Mouse (Mus musculus) left cerebral cortex, adult 2 months (tissue): Measurements from ENCODE around the gene Chrm4. TPM values are rescaled to one million over a fixed set of nuclear protein-coding genes. Genes with fewer than 3 reads are reported as not detected.

Experiments used
- DNase-seq, 2 experiments: peaks; one replicate each; pipeline ENCODE4 v3.0.0; 2021 to 2022; ENCODE audit warnings: low spot score in 2 of 2, mixed read lengths in 1 of 2; ENCODE audit errors: extremely low spot score in 1 of 2
- H3K27ac ChIP-seq: fragments of 200-600 bp; 2 replicates; pipeline ENCODE4 v1.8.1; 2022
- H3K4me3 ChIP-seq: fragments of 200-600 bp; 2 replicates; pipeline ENCODE4 v1.8.1; 2022
- CTCF ChIP-seq: fragments of 200-600 bp; IDR thresholded peaks from 2 replicates; pipeline ENCODE4 v1.8.1; 2022; ENCODE audit warnings: antibody characterized with exemption, mild to moderate bottlenecking, moderate library complexity
- intact Hi-C: fragments of 180-260 bp; cut with DNase I; formaldehyde crosslinking; loops from one replicate; pipeline ENCODE4 v1.15.1; 2025
- total RNA-seq, 2 experiments: library from RNA; stranded (reverse); gene quantifications; 2 replicates each; pipeline ENCODE4 v1.2.3; 2021

The Chrm4 gene
- total RNA-seq, 2 experiments from 2014 or later = 47.9 to 59.9 TPM

- intact Hi-C loops = loop anchor here (2.0 to 10.0 kb wide), 4 partner anchors 145 to 271 kb away; partner anchors contain the start of genes Atg13 and Harbi1
- H3K27ac ChIP-seq = peak overlapping the region; percentile 92
- peak overlapping the region; percentile 80 for H3K4me3 ChIP-seq
- TF ChIP-seq CTCF = peak; percentile 64
- DNase-seq = peak; percentile 76 to 78
Measured at GRCm38 (mm10) chr2:91923415-91924337, 3.4 kb upstream of the Chrm4 start.

GRCm38 (mm10) chr2:91924726-91925125, 2.3 kb upstream of the Chrm4 start:
- H3K4me3 ChIP-seq = peak overlapping the region; percentile 80
- DNase-seq = peak in 1 of 2 experiments; percentile 18
- TF ChIP-seq CTCF = no peak
- H3K27ac ChIP-seq = peak overlapping the region; percentile 78
- intact Hi-C loops = loop anchor here (2.0 to 10.0 kb wide), 5 partner anchors 133 to 272 kb away; partner anchors contain the start of genes Atg13 and Harbi1

- DNase-seq = peak in 1 of 2 experiments; percentile 72
- intact Hi-C loops = loop anchor here (2.0 to 10.0 kb wide), 4 partner anchors 132 to 241 kb away; partner anchors contain the start of genes Atg13 and Harbi1
- Histone ChIP-seq H3K4me3 (peak overlapping the region; percentile 80; the same call in 1 of the 2 replicates), H3K27ac (peak overlapping the region; percentile 78)
- TF ChIP-seq CTCF = no peak
Measured at GRCm38 (mm10) chr2:91925442-91925841, 1.6 kb upstream of the Chrm4 start.

- H3K4me3 ChIP-seq = peak overlapping the region; percentile 16; the same call in 1 of the 2 replicates
- DNase-seq = peak; percentile 81 to 84
- peak overlapping the region; percentile 73; the same call in 1 of the 2 replicates for H3K27ac ChIP-seq
- peak; percentile 79 for TF ChIP-seq CTCF
- intact Hi-C loops = loop anchor here (5.0 to 10.0 kb wide), 3 partner anchors 129 to 243 kb away; partner anchors contain the start of genes Atg13 and Harbi1
Measured at GRCm38 (mm10) chr2:91927826-91928533, 931 bp downstream of the Chrm4 start.

GRCm38 (mm10) chr2:91928534-91929350, 1.7 kb downstream of the Chrm4 start:
- Histone ChIP-seq H3K27ac (peak overlapping the region; percentile 73), H3K4me3 (peak overlapping the region; percentile 16; the same call in 1 of the 2 replicates)
- intact Hi-C loops = loop anchor here (5.0 to 10.0 kb wide), 3 partner anchors 129 to 244 kb away; partner anchors contain the start of genes Atg13 and Harbi1
- no peak for TF ChIP-seq CTCF
- peak; percentile 40 to 43 for DNase-seq

GRCm38 (mm10) chr2:91929455-91929854, 2.4 kb downstream of the Chrm4 start:
- TF ChIP-seq CTCF = no peak
- Histone ChIP-seq H3K4me3 (no peak overlapping the region), H3K27ac (peak overlapping the region; percentile 7; the same call in 1 of the 2 replicates)
- no peak for DNase-seq
- intact Hi-C loops = loop anchor here (5.0 to 10.0 kb wide), 3 partner anchors 128 to 245 kb away; partner anchors contain the start of genes Atg13 and Harbi1

GRCm38 (mm10) chr2:91929936-91930335, 2.9 kb downstream of the Chrm4 start:
- H3K4me3 ChIP-seq = no peak overlapping the region
- DNase-seq = peak in 1 of 2 experiments; percentile 44
- intact Hi-C loops = loop anchor here (5.0 to 10.0 kb wide), 4 partner anchors 127 to 452 kb away; partner anchors contain the start of genes 1700029I15Rik, Atg13 and Harbi1

GRCm38 (mm10) chr2:91930761-91931291, 3.8 kb downstream of the Chrm4 start:
- DNase-seq = peak in 1 of 2 experiments; percentile 23

More at GRCm38 (mm10) chr2:91929936-91930335, 2.9 kb downstream of the Chrm4 start:
- peak overlapping the region; percentile 7; the same call in 1 of the 2 replicates for H3K27ac ChIP-seq
- TF ChIP-seq CTCF = peak; percentile 73

GRCm38 (mm10) chr2:91931328-91932159, 4.5 kb downstream of the Chrm4 start:
- Histone ChIP-seq H3K27ac (peak overlapping the region; percentile 75), H3K4me3 (peak overlapping the region; percentile 28)
- DNase-seq = peak in 1 of 2 experiments; percentile 37
- intact Hi-C loops = loop anchor here (5.0 kb wide), 1 partner anchor 451 kb away; the partner anchor contains the start of gene 1700029I15Rik
- no peak for TF ChIP-seq CTCF

More at GRCm38 (mm10) chr2:91930761-91931291, 3.8 kb downstream of the Chrm4 start:
- Histone ChIP-seq H3K27ac (no peak overlapping the region), H3K4me3 (peak overlapping the region; percentile 28)
- intact Hi-C loops = loop anchor here (5.0 kb wide), 1 partner anchor 451 kb away; the partner anchor contains the start of gene 1700029I15Rik
- TF ChIP-seq CTCF = no peak
